Mouse (Mus musculus) forebrain, embryonic 13.5 days (tissue): ENCODE measurements around the gene Nsmce1. TPM values are rescaled to one million over a fixed set of nuclear protein-coding genes. Genes with fewer than 3 reads are reported as not detected.

Source experiments
- ATAC-seq: fragments of 200-750 bp; cut with Nextera tagmentation; 2 replicates; pipeline ENCODE4 v1.8.0; 2017
- H3K27ac ChIP-seq: fragments of 300-500 bp; sonication (generic); 2 replicates; pipeline ENCODE4 v1.5.1; 2015; ENCODE audit warnings: inconsistent platforms, mild to moderate bottlenecking, moderate library complexity
- H3K27me3 ChIP-seq: fragments of 300-500 bp; sonication (generic); 2 replicates; pipeline ENCODE4 v1.6.1; 2015; ENCODE audit warnings: mild to moderate bottlenecking, inconsistent platforms
- H3K36me3 ChIP-seq: fragments of 300-500 bp; sonication (generic); 2 replicates; pipeline ENCODE4 v1.6.1; 2015; ENCODE audit warnings: mild to moderate bottlenecking, inconsistent platforms; ENCODE audit not compliant: poor library complexity, severe bottlenecking
- H3K4me1 ChIP-seq: fragments of 300-500 bp; sonication (generic); 2 replicates; pipeline ENCODE4 v1.6.1; 2015; ENCODE audit warnings: inconsistent platforms
- H3K4me2 ChIP-seq: fragments of 300-500 bp; sonication (generic); 2 replicates; pipeline ENCODE4 v1.6.1; 2015; ENCODE audit warnings: inconsistent platforms, mild to moderate bottlenecking, moderate library complexity
- H3K4me3 ChIP-seq: fragments of 300-500 bp; sonication (generic); 2 replicates; pipeline ENCODE4 v1.5.1; 2015; ENCODE audit warnings: mild to moderate bottlenecking, inconsistent platforms
- H3K9ac ChIP-seq: fragments of 300-500 bp; sonication (generic); 2 replicates; pipeline ENCODE4 v1.6.1; 2015; ENCODE audit warnings: mild to moderate bottlenecking, inconsistent platforms
- H3K9me3 ChIP-seq: fragments of 300-500 bp; sonication (generic); replicated peaks from 2 replicates; pipeline ENCODE4 v1.6.1; 2016; ENCODE audit warnings: inconsistent platforms
- WGBS: fragments of 180-500 bp; shearing (Covaris S2); methylation state at CpG from one replicate; pipeline ENCODE4 v1.1.7; 2015; 5-methylcytosine and 5-hydroxymethylcytosine counted together
- polyA plus RNA-seq: library from polyadenylated mRNA; unstranded; fragments of >200 nt; fragmentation: Nextera tagmentation; extraction: Ambion mirVana; gene quantifications from 2 replicates; pipeline ENCODE4 v1.2.1, GENCODE M21; 2015

Nsmce1 gene
- 137 TPM in 2 replicates for polyA plus RNA-seq

DNA sequence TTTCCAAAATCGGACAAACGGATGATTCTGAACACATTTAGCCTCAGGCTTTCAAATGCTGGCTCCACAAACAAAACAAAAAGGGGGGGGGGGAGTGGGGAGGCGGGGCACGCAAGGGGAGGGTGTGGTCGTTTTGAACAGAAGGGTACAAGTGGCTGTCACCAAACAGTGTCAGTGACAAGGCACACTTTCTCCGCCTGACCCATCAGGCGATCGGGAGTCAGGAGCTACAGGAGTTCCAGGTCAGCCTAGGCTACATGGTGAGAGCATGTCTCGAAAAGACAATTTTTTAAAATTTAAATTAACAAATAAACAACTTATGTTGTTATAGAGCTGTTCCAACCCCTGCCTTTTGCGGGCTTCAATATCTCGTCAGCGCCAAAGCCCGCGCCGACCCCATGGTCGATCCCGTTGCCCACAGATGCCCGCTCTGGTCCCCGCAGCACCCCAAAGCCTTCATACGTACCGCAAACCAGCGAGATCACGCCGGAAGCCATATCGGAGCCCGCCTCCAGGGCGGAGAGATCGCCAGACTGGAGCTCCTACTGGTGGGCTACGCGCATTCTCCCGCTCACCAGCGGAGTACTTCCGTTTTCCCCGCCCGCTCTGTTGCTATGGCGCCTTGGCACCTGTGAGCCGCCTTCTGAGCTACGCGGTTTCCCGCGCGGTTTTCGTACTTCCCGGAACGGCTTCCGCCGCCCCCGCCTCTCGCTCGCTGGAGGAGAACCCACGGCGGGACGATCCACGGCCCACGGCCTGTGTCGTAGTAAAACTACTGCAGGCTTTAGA lies at the start of gene Nsmce1:
TSS of gene Nsmce1 (minus strand) at position 650 of the 789 bp plus-strand sequence.
- peak within 1 kb of the TSS; percentile 59 for H3K4me3 ChIP-seq
- WGBS: under 1% methylated on average over 56 of the region's 56 CpGs
- H3K36me3 ChIP-seq: peaks cover 4% of the 10 kb centered on the region
- H3K27me3 ChIP-seq: 0 out of 2 replicates have a peak, but pooled peaks cover 4% of the 10 kb centered on the region
- peak within 1 kb of the TSS; percentile 76 for H3K4me2 ChIP-seq
- peak within 1 kb of the TSS; percentile 79 for H3K9ac ChIP-seq
- peak; percentile 99 for ATAC-seq
- no peaks in the 10 kb centered on the region for H3K9me3 ChIP-seq
- H3K27ac ChIP-seq: peak within 1 kb of the TSS; percentile 88
- peaks cover 19% of the 10 kb centered on the region for H3K4me1 ChIP-seq

DNA sequence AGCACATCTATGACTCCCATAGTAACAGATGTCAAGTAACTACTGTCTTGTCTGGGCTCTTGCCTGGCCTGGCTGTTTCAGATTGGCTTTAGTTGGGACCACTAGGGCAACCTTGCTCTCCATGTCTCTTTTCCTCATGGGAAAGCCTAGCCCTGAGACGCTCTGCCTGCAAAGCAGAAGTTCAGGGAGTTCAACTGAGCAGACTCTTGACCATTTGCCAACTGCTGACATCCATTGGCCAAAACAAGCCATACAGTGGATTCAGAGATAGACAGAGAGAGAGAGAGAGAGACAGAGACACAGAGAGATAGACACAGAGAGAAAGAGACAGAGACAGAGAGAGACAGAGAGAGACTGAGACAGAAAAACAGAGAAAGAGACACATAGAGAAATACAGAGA lies 49.6 kb upstream of the Nsmce1 start:
- Histone ChIP-seq H3K9ac (no peak overlapping the region), H3K4me2 (no peak overlapping the region), H3K4me1 (no peaks in the 10 kb centered on the region), H3K27ac (no peak overlapping the region), H3K9me3 (no peaks in the 10 kb centered on the region), H3K36me3 (no peaks in the 10 kb centered on the region), H3K4me3 (no peak overlapping the region), H3K27me3 (no peaks in the 10 kb centered on the region)
- no peak for ATAC-seq
- WGBS: 84% methylated on average over 1 of the region's 1 CpGs

- 0 out of 2 replicates have a peak, but pooled peaks cover under 1% of the 10 kb centered on the region for H3K9me3 ChIP-seq
- no peaks in the 10 kb centered on the region for H3K36me3 ChIP-seq
- no peak overlapping the region for H3K4me2 ChIP-seq
- 91% methylated on average over 3 of the region's 3 CpGs for WGBS
- no peak overlapping the region for H3K4me3 ChIP-seq
- H3K27ac ChIP-seq: no peak overlapping the region
- ATAC-seq: no peak
- H3K9ac ChIP-seq: no peak overlapping the region
- no peaks in the 10 kb centered on the region for H3K27me3 ChIP-seq
- H3K4me1 ChIP-seq: no peaks in the 10 kb centered on the region
Measured at GRCm38 (mm10) chr7:125539351-125539750, 48.0 kb upstream of the Nsmce1 start.

GRCm38 (mm10) chr7:125527901-125528580 lies 36.6 kb upstream of the Nsmce1 start:
- H3K4me3 ChIP-seq: no peak overlapping the region
- no peaks in the 10 kb centered on the region for H3K27me3 ChIP-seq
- H3K4me1 ChIP-seq: no peaks in the 10 kb centered on the region
- no peak for ATAC-seq
- no peak overlapping the region for H3K4me2 ChIP-seq
- H3K27ac ChIP-seq: no peak overlapping the region
- H3K9me3 ChIP-seq: no peaks in the 10 kb centered on the region
- 88% methylated on average over 9 of the region's 9 CpGs for WGBS
- no peak overlapping the region for H3K9ac ChIP-seq
- H3K36me3 ChIP-seq: no peaks in the 10 kb centered on the region

- Histone ChIP-seq H3K9ac (no peak overlapping the region), H3K4me2 (no peak overlapping the region), H3K27me3 (no peaks in the 10 kb centered on the region), H3K4me3 (no peak overlapping the region), H3K4me1 (no peaks in the 10 kb centered on the region), H3K9me3 (no peaks in the 10 kb centered on the region), H3K27ac (no peak overlapping the region), H3K36me3 (no peaks in the 10 kb centered on the region)
- 95% methylated on average over 6 of the region's 6 CpGs for WGBS
- no peak for ATAC-seq
Measured at GRCm38 (mm10) chr7:125527186-125527585, 35.8 kb upstream of the Nsmce1 start.

DNA sequence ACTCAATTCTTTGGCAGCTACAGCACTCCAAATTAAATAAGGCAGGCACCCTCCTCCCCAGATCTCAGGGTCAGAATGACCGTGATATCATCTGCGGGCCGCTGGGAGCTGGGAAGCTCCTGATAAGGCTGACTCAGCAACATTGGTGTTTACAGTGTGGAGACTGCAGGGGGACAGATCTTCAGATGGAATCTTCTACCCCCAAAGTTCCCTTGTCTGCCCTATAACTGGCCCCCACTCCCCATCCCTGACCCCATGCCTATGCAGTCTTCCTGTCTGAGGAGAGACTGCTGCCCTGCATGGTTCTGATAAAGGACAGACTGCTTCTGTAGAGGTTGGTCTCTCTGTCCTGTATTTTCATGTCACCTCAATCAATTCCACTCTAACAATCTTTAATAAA lies 31.7 kb upstream of the Nsmce1 start:
- no peak overlapping the region for H3K9ac ChIP-seq
- H3K9me3 ChIP-seq: no peaks in the 10 kb centered on the region
- no peak overlapping the region for H3K27ac ChIP-seq
- no peak for ATAC-seq
- no peak overlapping the region for H3K4me2 ChIP-seq
- H3K4me3 ChIP-seq: no peak overlapping the region
- no peaks in the 10 kb centered on the region for H3K27me3 ChIP-seq
- H3K4me1 ChIP-seq: no peaks in the 10 kb centered on the region
- H3K36me3 ChIP-seq: no peaks in the 10 kb centered on the region
- 94% methylated on average over 3 of the region's 3 CpGs for WGBS

DNA sequence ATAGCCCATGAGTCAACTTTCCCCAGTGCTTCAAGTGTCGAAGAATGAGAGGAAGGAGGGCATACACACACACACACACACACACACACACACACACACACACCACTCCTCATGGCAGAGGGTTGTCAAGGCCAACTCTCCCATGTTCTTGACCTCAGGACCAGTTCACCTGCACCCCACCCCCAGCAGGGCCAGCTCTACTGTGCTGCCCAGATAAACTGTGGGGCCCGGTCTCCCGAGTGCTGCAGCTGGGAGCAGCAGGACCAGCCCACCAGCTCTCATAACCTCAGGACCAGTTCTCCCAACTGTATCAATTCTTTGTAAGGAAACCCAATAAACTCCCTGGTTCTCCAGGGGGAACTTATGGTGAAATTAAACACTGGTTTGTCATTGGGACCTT lies 28.3 kb upstream of the Nsmce1 start:
- H3K4me1 ChIP-seq: no peaks in the 10 kb centered on the region
- H3K4me2 ChIP-seq: no peak overlapping the region
- no peaks in the 10 kb centered on the region for H3K36me3 ChIP-seq
- no peak for ATAC-seq
- H3K27me3 ChIP-seq: no peaks in the 10 kb centered on the region
- WGBS: 84% methylated on average over 3 of the region's 3 CpGs
- no peak overlapping the region for H3K4me3 ChIP-seq
- H3K27ac ChIP-seq: no peak overlapping the region
- no peak overlapping the region for H3K9ac ChIP-seq
- no peaks in the 10 kb centered on the region for H3K9me3 ChIP-seq

- no peak overlapping the region for H3K4me2 ChIP-seq
- ATAC-seq: no peak
- H3K9me3 ChIP-seq: no peaks in the 10 kb centered on the region
- H3K27ac ChIP-seq: no peak overlapping the region
- WGBS: 80% methylated on average over 6 of the region's 6 CpGs
- H3K4me1 ChIP-seq: no peaks in the 10 kb centered on the region
- H3K4me3 ChIP-seq: no peak overlapping the region
- H3K9ac ChIP-seq: no peak overlapping the region
- H3K27me3 ChIP-seq: no peaks in the 10 kb centered on the region
- no peaks in the 10 kb centered on the region for H3K36me3 ChIP-seq
Measured at GRCm38 (mm10) chr7:125517470-125517869, 26.1 kb upstream of the Nsmce1 start.

GRCm38 (mm10) chr7:125516723-125517122 lies 25.3 kb upstream of the Nsmce1 start:
- H3K9me3 ChIP-seq: no peaks in the 10 kb centered on the region
- no peak overlapping the region for H3K9ac ChIP-seq
- no peaks in the 10 kb centered on the region for H3K27me3 ChIP-seq
- H3K4me3 ChIP-seq: no peak overlapping the region
- H3K4me1 ChIP-seq: no peaks in the 10 kb centered on the region
- WGBS: 89% methylated on average over 8 of the region's 8 CpGs
- no peak overlapping the region for H3K27ac ChIP-seq
- H3K4me2 ChIP-seq: no peak overlapping the region
- ATAC-seq: no peak
- H3K36me3 ChIP-seq: no peaks in the 10 kb centered on the region

DNA sequence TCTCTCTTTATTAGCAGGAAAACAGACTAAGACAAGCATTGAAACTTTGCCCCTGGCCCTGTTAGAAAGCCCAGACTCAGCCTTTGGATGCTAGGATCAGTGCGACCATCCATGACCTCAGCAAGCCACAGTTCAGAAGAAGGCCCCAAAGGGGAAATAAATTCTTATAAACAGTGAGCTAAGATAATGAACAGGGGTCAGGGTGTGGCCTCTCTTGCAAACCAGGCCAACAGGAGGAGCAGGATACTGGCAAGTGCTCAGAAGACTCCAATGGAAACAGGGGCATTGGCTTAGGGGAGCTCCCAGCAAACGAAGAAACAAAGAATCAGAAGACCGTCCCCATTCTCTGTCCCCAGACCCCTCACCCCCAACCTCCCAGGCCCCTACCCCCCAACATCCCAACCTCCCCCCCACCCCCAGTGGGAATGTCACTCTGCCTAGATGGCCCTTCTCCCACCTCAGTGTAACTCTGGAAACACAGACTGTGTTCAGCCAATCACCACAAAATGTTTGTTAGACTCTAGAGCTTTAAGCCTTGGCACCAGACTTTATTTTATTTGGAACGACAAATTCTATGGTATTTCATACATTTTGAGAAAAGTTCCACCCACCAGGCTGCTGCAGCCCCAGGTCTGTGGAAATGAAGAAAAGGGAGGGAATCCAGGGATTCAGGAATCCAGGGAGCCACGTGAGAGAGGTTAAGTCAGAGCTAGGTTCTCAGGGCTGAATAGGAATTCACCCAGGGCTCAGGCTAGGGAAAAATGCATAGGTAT lies 23.9 kb upstream of the Nsmce1 start:
- Histone ChIP-seq H3K36me3 (no peaks in the 10 kb centered on the region), H3K9ac (no peak overlapping the region)
- WGBS: 75% methylated on average over 5 of the region's 5 CpGs

GRCm38 (mm10) chr7:125511852-125512251 lies 20.5 kb upstream of the Nsmce1 start:
- no peaks in the 10 kb centered on the region for H3K27me3 ChIP-seq
- H3K4me2 ChIP-seq: no peak overlapping the region
- ATAC-seq: no peak
- H3K4me3 ChIP-seq: no peak overlapping the region
- no peaks in the 10 kb centered on the region for H3K4me1 ChIP-seq
- no peak overlapping the region for H3K27ac ChIP-seq
- no peak overlapping the region for H3K9ac ChIP-seq
- 82% methylated on average over 2 of the region's 2 CpGs for WGBS
- no peaks in the 10 kb centered on the region for H3K9me3 ChIP-seq
- no peaks in the 10 kb centered on the region for H3K36me3 ChIP-seq

More for the DNA sequence above, 23.9 kb upstream of the Nsmce1 start:
- Histone ChIP-seq H3K4me1 (no peaks in the 10 kb centered on the region), H3K9me3 (no peaks in the 10 kb centered on the region), H3K27ac (no peak overlapping the region), H3K27me3 (no peaks in the 10 kb centered on the region), H3K4me3 (no peak overlapping the region), H3K4me2 (no peak overlapping the region)
- no peak for ATAC-seq

DNA sequence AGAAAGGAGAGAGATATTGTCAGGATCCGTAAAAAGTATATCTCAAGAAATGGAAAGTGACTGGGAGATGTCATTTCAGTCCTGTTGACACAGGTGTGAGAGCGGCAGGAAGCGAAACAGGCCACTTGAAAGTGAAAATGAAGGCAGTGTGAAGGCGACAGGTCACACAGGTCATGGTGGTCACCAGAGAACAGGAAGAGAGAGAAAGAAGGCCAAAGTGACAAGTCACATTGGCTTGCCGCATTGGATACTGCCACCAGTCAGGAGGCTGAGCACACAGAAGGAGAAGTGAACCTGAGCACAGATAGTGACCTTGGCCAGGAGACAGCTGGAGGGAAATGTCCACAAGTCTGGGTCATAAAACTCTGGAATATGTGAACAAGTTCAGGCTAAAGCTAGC lies 20.0 kb upstream of the Nsmce1 start:
- H3K27ac ChIP-seq: no peak overlapping the region
- H3K4me1 ChIP-seq: no peaks in the 10 kb centered on the region
- no peak overlapping the region for H3K4me3 ChIP-seq
- no peak overlapping the region for H3K9ac ChIP-seq
- H3K36me3 ChIP-seq: no peaks in the 10 kb centered on the region
- no peaks in the 10 kb centered on the region for H3K9me3 ChIP-seq
- no peak overlapping the region for H3K4me2 ChIP-seq
- WGBS: 90% methylated on average over 5 of the region's 5 CpGs
- no peaks in the 10 kb centered on the region for H3K27me3 ChIP-seq
- no peak for ATAC-seq
